Mouse (Mus musculus): ENCODE results near the gene Gm13285.
A peak's percentile ranks its signal among the peaks of the same experiment; 100 is the strongest.
"Not testable (repeated sequence)": the region's sequence is repeated elsewhere in the genome, so short reads cannot be mapped to it uniquely, and the experiment has no call there.

The Gm13285 gene

DNA sequence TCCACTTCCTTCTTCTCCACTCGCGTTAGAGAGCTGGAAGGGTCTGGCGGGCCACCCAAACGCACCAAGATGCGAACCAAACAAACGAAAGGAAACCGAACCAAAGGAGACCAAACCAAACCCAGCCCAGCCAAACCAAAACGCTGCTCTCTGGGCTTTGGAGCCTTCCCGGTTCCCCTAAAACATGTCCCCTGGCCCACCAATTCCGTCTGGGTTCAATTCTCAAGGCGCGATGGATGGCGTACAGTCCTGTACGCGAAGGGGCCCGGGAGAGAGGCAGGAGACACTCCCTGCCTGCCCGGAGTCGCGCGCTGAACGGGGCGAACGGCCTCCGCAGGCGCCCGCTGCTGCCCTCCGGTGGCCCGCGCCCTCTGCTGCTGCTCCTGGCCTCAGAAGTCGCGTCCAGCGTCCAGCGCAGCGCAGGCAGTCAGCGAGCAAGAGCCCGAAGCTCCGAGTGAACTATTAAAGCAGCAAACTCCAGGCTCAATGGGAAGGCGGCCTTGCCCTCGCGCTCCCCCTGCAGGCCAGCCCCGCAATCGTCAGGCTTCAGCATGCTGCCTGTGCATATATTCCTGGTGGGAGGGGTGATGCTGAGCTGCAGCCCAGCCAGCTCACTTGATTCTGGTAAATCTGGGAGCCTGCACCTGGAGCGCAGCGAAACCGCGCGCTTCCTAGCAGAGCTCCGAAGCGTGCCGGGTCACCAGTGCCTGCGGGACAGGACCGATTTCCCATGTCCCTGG, 5.4 kb upstream of the Gm13285 start, which contains the start of gene Gm13275:
Gm13275 (plus strand) TSS at position 552 of the 740 bp plus-strand sequence.
- peak; percentile 18 to 30 for DNase-seq (ENCODE audit: low spot score in 2 of 2)

DNA sequence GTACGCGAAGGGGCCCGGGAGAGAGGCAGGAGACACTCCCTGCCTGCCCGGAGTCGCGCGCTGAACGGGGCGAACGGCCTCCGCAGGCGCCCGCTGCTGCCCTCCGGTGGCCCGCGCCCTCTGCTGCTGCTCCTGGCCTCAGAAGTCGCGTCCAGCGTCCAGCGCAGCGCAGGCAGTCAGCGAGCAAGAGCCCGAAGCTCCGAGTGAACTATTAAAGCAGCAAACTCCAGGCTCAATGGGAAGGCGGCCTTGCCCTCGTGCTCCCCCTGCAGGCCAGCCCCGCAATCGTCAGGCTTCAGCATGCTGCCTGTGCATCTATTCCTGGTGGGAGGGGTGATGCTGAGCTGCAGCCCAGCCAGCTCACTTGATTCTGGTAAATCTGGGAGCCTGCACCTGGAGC, 2.4 kb upstream of the Gm13285 start, which contains the start of gene Gm13279:
Gm13279 (plus strand) TSS at position 301 of the 400 bp plus-strand sequence.
- not testable (repeated sequence) for DNase-seq (ENCODE audit: low spot score in 2 of 2)

DNA sequence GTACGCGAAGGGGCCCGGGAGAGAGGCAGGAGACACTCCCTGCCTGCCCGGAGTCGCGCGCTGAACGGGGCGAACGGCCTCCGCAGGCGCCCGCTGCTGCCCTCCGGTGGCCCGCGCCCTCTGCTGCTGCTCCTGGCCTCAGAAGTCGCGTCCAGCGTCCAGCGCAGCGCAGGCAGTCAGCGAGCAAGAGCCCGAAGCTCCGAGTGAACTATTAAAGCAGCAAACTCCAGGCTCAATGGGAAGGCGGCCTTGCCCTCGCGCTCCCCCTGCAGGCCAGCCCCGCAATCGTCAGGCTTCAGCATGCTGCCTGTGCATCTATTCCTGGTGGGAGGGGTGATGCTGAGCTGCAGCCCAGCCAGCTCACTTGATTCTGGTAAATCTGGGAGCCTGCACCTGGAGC, 3.5 kb downstream of the Gm13285 start, which contains the start of gene Gm13287:
Gm13287 (plus strand) TSS at position 301 of the 400 bp plus-strand sequence.
- DNase-seq (ENCODE audit: low spot score in 2 of 2) = not testable (repeated sequence)

DNA sequence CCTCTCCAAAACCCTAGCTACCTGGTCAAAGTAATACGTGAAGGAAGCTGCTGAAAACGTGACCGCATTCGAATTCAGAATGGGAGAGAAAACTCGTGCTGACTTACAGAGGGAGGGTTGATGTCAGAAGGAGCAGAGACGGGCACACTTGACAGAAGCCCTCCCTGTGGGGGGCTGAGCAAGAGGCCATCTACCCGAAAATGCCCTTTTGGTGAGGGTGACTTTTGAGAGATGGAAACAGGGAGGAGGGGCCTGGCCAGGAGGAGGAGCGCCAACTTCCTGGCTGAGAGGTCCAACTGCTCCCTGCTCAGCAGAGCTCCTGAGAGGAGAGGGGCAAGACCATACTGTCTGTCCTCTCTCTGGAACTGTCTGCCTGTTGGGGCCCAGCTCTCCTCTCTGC, 5.8 kb downstream of the Gm13285 start, which contains the start of gene Gm13288:
Gm13288 (plus strand) TSS at position 301 of the 400 bp plus-strand sequence.
- not testable (repeated sequence) for DNase-seq (ENCODE audit: low spot score in 2 of 2)

DNA sequence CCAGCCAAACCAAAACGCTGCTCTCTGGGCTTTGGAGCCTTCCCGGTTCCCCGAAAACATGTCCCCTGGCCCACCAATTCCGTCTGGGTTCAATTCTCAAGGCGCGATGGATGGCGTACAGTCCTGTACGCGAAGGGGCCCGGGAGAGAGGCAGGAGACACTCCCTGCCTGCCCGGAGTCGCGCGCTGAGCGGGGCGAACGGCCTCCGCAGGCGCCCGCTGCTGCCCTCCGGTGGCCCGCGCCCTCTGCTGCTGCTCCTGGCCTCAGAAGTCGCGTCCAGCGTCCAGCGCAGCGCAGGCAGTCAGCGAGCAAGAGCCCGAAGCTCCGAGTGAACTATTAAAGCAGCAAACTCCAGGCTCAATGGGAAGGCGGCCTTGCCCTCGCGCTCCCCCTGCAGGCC, 6.3 kb downstream of the Gm13285 start:
- not testable (repeated sequence) for DNase-seq (ENCODE audit: low spot score in 2 of 2)

DNA sequence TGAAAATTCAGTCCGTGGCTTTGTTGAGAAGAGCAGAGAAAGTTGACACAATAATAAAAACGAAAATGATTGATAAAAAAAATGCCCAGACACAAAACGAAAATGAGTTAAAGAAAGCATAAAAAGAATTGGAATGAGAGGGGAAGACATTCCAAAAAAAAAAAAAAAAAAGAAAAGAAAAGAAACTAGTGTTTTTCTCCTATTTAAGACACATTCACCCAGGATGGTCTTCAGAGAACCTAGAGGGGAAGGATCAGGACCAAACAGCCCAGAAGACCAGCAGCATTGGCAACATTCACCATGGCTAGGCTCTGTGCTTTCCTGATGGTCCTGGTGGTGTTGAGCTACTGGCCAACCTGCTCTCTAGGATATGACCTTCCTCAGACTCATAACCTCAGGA, 16.5 kb downstream of the Gm13285 start, which contains the start of gene Ifna7:
Ifna7 (plus strand) TSS at position 301 of the 400 bp plus-strand sequence.
- no peak for DNase-seq (ENCODE audit: low spot score in 2 of 2)

DNA sequence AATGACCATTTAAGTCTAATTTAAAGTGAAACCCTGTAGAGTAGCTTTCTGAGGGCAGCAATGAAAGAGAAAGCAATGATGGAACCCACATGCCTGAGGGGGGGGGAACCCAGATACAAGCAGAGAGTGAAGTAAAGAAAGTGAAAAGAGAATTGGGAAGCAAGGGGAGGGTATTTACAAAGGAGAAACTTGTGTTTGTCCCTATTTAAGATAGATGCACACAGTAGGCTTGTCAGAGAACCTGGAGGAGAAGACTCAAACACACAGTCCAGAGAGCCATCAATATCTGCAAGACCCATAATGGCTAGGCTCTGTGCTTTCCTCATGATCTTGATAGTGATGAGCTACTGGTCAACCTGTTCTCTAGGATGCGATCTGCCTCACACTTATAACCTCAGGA, 20.2 kb downstream of the Gm13285 start, which contains the start of gene Ifna11:
Ifna11 (plus strand) TSS at position 301 of the 400 bp plus-strand sequence.
- DNase-seq (ENCODE audit: low spot score in 2 of 2) = no peak

DNA sequence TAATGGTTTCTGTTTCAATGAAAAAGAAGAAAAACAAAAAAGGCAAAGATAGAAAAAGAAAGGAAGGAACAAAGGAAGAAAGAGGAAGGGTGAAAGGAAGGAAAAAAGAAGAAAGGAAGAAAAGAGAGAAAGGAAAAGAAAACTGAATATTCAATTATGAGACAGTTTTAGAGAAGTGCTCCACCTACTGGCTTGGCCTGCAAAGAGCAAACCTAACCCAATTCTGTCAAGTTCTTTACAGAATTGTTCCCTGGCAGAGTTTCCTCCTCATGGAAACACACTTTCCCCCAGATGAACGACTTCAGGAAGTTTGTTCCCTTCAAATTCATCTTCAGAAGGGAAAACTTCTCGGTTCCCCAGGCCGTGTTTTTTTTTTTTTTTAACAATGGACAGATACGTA, 23.5 kb downstream of the Gm13285 start:
- no peak for DNase-seq (ENCODE audit: low spot score in 2 of 2)

DNA sequence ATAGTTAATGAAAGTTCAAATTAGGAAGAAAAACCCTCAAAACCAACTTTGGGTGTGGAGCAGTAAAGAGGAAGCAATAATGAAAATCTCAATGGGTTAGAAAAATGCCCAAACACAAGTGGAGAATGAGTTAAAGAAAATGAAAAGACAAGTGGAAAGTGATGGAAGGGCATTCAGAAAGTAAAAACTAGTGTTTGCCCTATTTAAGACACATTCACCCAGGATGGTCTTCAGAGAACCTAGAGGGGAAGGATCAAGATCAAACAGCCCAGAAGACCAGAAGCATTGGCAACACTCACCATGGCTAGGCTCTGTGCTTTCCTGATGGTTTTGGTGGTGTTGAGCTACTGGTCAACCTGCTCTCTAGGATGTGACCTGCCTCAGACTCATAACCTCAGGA, 27.7 kb downstream of the Gm13285 start, which contains the start of gene Ifna6:
Ifna6 (plus strand) TSS at position 301 of the 400 bp plus-strand sequence.
- not testable (repeated sequence) for DNase-seq (ENCODE audit: low spot score in 2 of 2)

DNA sequence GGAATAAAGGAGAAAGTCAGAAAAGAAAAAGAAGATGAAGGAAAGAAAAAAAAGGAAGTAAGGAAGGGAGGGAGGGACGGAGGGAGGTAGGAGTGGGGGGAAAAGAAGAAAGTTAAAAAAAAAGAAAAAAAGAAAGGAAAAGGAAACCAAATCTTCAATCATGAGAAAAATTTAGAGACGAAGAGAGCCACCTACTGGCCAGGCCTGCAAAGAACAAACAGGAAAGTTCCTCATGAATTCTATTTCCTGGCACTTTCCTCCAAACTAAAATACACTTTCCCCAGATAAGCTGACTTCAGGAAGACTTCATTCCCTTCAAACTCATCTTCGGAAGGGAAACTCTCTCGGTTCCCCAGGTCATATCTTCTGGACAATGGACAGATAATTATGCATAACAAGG, 31.1 kb downstream of the Gm13285 start:
- DNase-seq (ENCODE audit: low spot score in 2 of 2) = peak in 1 of 2 experiments; percentile 3

DNA sequence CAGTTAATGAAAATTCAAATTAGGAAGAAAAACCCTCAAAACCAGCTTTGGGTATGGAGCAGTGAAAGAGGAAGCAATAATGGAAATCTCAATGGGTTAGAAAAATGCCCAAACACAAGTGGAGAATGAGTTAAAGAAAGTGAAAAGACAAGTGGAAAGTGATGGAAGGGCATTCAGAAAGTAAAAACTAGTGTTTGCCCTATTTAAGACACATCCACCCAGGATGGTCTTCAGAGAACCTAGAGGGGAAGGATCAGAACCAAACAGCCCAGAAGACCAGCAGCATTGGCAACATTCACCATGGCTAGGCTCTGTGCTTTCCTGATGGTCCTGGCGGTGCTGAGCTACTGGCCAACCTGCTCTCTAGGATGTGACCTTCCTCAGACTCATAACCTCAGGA, 35.8 kb downstream of the Gm13285 start, which contains the start of gene Ifna5:
Ifna5 (plus strand) TSS at position 301 of the 400 bp plus-strand sequence.
- DNase-seq (ENCODE audit: low spot score in 2 of 2) = not testable (repeated sequence)

DNA sequence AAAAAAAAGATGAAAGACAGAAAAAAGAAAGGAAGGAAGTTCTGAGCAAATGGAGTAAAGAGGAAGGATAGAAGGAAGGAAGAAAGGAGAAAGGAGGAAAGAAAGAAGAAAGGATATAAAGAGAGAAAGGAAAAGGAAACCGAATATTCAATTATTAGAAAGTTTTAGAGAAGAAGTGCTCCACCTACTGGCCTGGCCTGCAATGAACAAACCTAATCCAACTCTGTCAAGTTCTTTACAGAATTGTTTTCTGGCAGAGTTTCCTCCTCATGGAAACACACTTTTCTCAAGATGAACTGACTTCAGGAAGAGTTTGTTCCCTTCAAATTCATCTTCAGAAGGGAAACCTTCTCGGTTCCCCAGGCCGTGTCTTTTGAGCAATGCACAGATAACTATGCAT, 39.4 kb downstream of the Gm13285 start:
- DNase-seq (ENCODE audit: low spot score in 2 of 2) = no peak

DNA sequence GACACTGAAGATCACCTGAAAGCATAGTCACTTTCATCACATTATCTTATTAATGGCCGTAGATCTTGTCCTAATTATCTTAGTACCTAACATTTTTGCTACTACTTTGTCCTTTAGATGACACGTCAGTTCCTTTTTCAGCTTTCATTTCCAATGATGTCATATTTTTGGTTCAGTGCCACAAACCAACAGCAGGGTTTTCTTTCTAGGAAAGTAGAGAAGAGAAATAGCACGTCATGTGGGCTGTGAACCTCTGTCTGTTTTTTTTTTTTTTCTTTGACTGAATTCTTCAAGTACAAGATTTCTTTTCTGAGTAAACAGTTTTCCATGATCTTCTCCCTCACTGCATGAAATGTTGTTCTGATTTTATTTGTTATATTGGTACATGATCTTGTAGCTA, 40.6 kb downstream of the Gm13285 start:
- no peak for DNase-seq (ENCODE audit: low spot score in 2 of 2)

DNA sequence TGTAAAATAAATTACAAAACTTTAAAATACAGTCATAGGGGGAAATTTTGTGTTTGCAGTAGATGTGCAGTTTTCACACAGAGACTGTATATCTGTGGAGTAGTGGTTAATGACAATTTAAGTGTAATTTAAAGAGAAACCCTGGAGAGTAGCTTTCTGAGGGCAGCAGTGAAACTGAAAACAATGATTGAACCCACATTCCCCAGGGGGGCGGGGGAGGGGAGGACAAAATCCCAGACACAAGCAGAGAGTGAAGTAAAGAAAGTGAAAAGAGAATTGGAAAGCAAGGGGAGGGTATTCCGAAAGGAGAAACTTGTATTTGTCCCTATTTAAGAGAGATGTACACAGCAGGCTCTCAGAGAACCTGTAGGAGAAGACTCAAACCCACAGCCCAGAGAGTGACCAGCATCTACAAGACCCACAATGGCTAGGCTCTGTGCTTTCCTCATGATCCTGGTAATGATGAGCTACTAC, 42.0 kb downstream of the Gm13285 start, which contains the start of gene Ifna4:
Ifna4 (plus strand) TSS at position 424 of the 474 bp plus-strand sequence.
- DNase-seq (ENCODE audit: low spot score in 2 of 2) = no peak

DNA sequence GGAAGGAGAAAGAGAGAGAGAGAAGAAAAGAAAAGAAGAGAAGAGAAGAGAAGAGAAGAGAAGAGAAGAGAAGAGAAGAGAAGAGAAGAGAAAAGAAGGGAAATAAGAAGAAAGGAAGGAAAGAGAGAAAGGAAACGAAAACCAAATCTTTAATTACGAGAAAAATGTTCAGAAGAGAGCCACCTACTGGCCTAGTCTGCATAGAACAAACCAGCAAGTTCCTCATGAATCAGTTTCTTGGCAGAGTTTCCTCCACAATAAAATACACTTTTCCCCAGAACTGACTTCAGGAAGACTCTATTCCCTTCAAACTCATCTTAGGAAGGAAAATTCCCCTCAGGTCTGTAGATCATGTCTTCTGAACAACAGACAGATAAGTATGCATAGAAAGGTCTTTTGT, 45.9 kb downstream of the Gm13285 start:
- no peak for DNase-seq (ENCODE audit: low spot score in 2 of 2)

DNA sequence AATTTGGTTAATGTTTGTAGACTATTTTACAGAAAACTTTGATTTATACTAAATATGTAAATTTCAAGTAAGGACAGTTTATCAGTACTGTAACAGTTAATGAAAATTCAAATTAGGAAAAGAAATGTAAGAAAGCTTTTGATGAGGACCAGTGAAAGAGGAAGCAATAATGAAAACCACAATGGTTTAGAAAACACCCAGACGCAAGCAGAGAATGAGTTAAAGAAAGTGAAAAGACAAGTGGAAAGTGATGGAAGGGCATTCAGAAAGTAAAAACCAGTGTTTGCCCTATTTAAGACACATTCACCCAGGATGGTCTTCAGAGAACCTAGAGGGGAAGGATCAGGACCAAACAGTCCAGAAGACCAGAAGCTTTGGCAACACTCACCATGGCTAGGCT, 50.2 kb downstream of the Gm13285 start, which contains the start of gene Ifna1:
Ifna1 (plus strand) TSS at position 390 of the 400 bp plus-strand sequence.
- DNase-seq (ENCODE audit: low spot score in 2 of 2) = no peak
